Mouse (Mus musculus): ENCODE measurements around the gene Ermp1.

- TF ChIP-seq POLR2A (IDR thresholded peaks at IDR 0.05; ENCODE audit: borderline replicate concordance, insufficient read depth, low read length) (no peak), CTCF (IDR thresholded peaks at IDR 0.05; ENCODE audit: borderline replicate concordance, insufficient read depth, low read depth, low read length) (no peak)
Observed at GRCm38 (mm10) chr19:29668135-29668534, 19.9 kb upstream of the Ermp1 start.
